Mouse (Mus musculus): Measurements from ENCODE around the gene Pik3r4. TPM values are rescaled to one million over a fixed set of nuclear protein-coding genes. Genes with fewer than 3 reads are reported as not detected.

Pik3r4 gene
- polyA plus RNA-seq, 2 experiments from 2014 or later = 16.4 to 16.6 TPM

GRCm38 (mm10) chr9:105697764-105698396 lies 55.1 kb downstream of the Pik3r4 start:
- no peak for ATAC-seq

GRCm38 (mm10) chr9:105700702-105701101 lies 57.9 kb downstream of the Pik3r4 start:
- ATAC-seq = no peak

GRCm38 (mm10) chr9:105701966-105702365 lies 59.2 kb downstream of the Pik3r4 start:
- no peak for ATAC-seq

- ATAC-seq = no peak
These were observed 61.6 kb downstream of the Pik3r4 start for GRCm38 (mm10) chr9:105704226-105704932.

GRCm38 (mm10) chr9:105705011-105705410 lies 62.2 kb downstream of the Pik3r4 start:
- ATAC-seq = no peak

GRCm38 (mm10) chr9:105712049-105712448 lies 69.3 kb downstream of the Pik3r4 start:
- ATAC-seq = no peak

GRCm38 (mm10) chr9:105719367-105719766 lies 76.6 kb downstream of the Pik3r4 start:
- ATAC-seq = no peak

- ATAC-seq = no peak
These were observed 77.1 kb downstream of the Pik3r4 start for GRCm38 (mm10) chr9:105719851-105720395.

- ATAC-seq = no peak
These were observed 77.7 kb downstream of the Pik3r4 start for GRCm38 (mm10) chr9:105720430-105720829.

- no peak for ATAC-seq
These were observed 89.2 kb downstream of the Pik3r4 start for GRCm38 (mm10) chr9:105731976-105732375.

- no peak for ATAC-seq
These were observed 91.9 kb downstream of the Pik3r4 start for GRCm38 (mm10) chr9:105734651-105735050.

GRCm38 (mm10) chr9:105735195-105735594 lies 92.4 kb downstream of the Pik3r4 start:
- no peak for ATAC-seq

Other genes starting within 250 kb of the Pik3r4 start
- 10 to 100 TPM; 11.6 to 16.2 TPM for gene Aste1, start 247.6 kb upstream of the Pik3r4 start, polyA plus RNA-seq (2017; shearing (Covaris generic))
- under 1 TPM in 1 of 2 experiments, not detected in 1; 0.22 TPM for gene Nek11, start 247.5 kb upstream of the Pik3r4 start, polyA plus RNA-seq (2017; shearing (Covaris generic))
- 10 to 100 TPM; 19.7 to 19.9 TPM for gene Atp2c1, start 115.7 kb upstream of the Pik3r4 start, polyA plus RNA-seq (2017; shearing (Covaris generic))
- gene Col6a6, start 185.2 kb downstream of the Pik3r4 start, polyA plus RNA-seq (2017; shearing (Covaris generic)) = not detected